Mouse (Mus musculus): ENCODE measurements around the gene Chuk.
"Not testable (repeated sequence)": the region's sequence is repeated elsewhere in the genome, so short reads cannot be mapped to it uniquely, and the experiment has no call there.

The Chuk gene

DNA sequence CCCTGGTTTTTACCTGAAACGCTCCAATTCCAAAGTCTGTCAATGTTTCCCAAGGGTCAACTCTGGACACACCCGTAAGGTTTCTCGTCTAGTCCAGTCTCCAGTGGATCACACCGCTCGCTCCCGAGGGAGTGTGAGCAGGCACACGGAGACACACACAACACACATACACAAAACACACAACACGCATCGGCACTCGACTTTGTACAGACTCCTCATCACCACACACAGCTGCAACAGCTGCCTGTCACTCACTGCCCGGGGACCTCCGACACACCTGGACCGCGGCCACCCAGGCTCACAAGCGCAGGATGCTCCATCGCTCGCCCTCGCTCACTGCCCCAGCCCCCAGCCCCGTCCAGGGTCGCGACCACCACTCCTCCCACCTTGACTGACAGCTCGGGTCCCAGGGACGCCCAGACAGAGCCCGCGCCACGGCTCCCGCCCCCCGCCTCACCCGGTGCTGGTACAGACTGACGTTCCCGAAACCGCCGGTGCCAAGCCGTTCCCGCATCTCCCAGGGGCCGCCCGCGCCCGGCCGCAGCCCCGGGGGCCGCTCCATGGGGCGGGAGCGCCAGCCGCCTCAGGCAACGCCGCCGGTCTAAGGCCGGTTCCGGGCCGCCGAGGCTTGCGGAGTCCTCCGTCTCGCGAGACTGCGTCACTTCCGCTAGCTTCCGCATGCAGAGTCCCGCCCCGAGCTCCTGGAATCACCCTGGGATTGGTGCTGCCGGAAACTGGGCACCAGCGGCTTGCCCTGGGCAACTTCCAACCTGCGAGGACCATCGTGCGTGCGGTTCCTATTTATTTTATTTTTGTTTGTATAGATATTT is at the start of gene Chuk:
TSS of gene Chuk (minus strand) at position 650 of the 830 bp plus-strand sequence.
- DNase-seq (ENCODE audit: low read depth, low spot score) = peak; percentile 89

GRCm38 (mm10) chr19:44157005-44157404 is 49.7 kb upstream of the Chuk start:
- DNase-seq (ENCODE audit: low read depth, low spot score) = no peak

- DNase-seq (ENCODE audit: low read depth, low spot score) = no peak
These were observed 46.5 kb upstream of the Chuk start for GRCm38 (mm10) chr19:44153781-44154180.

- DNase-seq (ENCODE audit: low read depth, low spot score) = no peak
These were observed 41.7 kb upstream of the Chuk start for GRCm38 (mm10) chr19:44148991-44149390.

DNA sequence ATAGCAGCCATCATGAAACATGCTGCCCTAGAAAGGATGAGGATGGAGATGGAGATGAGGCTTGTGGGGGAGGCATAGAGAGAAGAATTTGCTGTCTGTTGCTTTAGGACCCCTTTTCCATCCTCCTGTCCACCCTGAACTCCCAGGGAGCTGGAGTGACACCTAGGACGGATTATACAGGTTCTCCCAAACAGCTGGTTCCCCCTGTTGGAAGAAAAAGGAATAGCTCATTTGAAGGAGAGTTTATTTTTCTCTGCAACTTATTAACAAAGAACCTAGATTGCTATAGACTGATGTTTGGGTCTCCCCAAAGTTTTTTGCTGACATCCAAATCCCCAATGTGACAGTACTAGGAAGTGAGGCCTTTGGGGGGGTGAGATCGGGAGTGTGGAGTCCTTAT is 41.1 kb upstream of the Chuk start:
- DNase-seq (ENCODE audit: low read depth, low spot score) = no peak

DNA sequence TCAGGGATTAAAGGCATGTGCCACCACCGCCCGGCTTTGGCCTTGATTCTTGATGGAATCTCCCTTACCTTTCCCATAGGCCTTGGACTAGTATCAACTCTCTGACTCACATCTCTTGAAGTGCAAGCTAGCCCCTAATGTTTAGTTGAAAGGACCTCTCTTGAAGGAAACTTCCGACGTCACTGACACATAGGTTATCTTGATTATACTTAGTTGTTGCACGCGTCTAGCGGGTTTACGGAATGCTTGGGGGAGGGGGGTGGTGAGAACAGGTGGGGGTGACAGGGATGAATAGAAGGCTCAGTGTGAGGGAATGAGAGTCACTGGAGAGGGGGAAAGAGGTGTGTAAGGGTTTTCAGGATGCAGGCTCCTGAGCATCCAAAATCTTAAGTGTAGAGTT is 39.7 kb upstream of the Chuk start:
- DNase-seq (ENCODE audit: low read depth, low spot score) = no peak

DNA sequence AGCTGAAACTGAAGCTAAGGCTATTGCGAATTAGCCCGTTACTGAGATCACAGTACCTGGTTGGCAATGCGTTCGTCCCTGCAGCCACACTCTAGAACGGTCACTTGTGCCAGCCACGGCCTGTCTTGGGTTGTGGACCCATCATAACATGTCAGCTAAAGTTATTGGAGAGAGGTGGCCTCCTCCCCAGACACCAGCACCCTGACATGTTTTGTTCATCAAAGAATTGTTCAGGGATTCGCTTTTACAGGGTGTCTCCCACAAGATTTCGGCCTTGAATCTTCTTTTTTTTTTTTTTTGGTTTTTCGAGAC is 39.2 kb upstream of the Chuk start:
- DNase-seq (ENCODE audit: low read depth, low spot score) = no peak

DNA sequence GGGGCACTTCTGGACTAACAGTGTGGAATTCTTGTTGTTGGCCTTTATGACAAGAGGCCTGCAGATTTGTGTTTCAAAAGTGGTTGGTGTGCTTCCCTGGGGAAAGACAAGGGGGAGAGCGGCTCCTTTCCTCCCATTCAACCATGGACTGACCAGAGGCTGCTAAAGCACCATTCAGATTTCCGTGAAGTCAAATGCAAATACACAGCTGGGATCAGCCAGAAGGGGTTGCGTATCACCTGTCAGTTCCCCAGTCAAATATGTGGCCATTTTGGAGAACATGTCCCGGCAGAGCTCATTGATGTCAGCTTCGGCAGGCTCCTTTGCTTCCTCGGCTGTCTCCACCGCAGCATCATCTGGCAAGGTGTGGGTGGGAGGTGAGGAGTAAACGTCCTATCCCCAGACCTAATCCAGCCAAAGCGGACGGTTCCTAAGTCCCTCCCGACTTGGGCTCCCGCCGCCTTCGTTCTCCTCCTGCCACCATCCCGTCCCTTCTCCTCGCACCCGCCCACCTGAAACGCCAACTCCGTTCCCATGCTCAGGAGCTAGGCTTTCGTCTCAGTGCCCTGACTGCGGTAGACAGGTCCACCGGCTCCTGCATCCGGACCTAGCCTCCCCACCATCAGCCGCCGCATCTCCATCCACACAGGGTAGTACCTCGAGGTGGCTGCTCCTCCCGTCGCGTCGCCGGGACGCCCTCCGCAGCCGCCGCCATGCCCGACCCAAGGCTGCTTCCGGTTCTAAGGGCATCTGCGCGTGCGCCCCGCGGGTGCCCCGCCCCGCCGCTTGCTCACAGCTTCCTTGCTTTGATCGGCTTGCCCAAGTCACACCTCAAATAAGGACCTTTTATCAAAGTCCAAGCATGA is 38.7 kb upstream of the Chuk start, which contains the start of gene Bloc1s2:
TSS of gene Bloc1s2 (minus strand) at position 745 of the 866 bp plus-strand sequence.
- DNase-seq (ENCODE audit: low read depth, low spot score) = peak; percentile 72

DNA sequence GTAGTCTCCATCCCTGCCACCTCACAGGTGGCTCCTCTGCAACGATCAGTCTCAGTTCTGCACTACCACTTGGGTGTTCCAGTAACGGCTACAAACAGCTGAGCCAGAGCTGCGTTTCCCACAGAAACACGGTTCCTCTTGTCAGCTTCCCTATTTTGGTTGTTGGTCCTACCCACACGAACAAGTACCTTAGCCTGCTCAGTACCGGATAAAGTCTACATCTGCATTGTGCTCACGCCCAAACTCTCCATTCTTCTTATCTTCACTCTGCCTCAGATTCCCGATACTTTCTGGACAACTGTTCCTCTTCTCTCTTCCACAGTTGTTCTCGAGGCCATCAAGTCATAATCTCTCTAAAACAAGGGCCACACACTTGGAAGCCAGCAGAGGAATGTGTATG is 37.1 kb upstream of the Chuk start:
- no peak for DNase-seq (ENCODE audit: low read depth, low spot score)

- DNase-seq (ENCODE audit: low read depth, low spot score) = no peak
These were observed 28.7 kb upstream of the Chuk start for GRCm38 (mm10) chr19:44135960-44136485.

DNA sequence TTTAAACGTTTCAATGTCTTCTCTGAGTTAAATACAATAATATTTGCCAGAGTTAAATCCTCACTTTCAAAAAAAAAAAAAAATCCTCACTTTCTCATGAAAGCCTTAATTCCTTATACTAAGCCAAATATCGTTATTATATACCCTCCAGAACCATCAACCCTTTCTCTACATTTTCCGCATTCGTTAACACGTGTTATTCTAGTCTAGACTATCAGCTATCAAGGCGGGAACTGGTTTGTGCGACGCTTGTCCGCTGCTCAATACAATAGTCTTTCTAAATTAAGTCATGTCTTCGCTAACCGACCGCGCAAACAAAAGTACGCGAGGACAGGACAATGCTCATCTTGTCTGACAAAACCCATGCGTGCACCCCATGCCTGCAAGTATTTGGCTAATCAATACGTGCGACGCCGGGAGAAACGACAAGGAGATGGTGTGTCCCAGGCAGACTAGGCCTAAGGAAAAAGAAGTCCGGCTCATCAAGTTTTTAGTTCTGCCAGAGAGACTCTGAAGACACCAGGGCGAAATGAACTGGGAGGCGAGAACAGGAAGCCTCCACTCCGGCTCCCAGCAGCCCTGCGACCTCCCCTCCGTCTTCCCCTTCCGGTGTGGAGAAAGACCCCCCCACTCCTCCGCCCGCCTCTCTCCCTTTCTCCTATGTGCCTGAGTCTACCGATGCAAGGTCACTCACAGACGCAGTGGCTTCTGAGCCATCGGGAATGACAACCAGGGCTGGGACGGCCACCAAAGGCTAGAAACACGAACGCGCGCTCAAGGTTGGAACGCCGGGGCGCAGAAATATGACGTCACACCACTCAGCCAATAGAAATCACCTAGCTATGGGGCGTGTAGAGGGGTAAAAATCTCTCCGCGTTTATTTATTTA is 28.0 kb upstream of the Chuk start, which contains the start of gene Cwf19l1:
TSS of gene Cwf19l1 (minus strand) at position 805 of the 888 bp plus-strand sequence.
- DNase-seq (ENCODE audit: low read depth, low spot score) = peak; percentile 82

- no peak for DNase-seq (ENCODE audit: low read depth, low spot score)
These were observed 25.6 kb upstream of the Chuk start for GRCm38 (mm10) chr19:44132917-44133316.

DNA sequence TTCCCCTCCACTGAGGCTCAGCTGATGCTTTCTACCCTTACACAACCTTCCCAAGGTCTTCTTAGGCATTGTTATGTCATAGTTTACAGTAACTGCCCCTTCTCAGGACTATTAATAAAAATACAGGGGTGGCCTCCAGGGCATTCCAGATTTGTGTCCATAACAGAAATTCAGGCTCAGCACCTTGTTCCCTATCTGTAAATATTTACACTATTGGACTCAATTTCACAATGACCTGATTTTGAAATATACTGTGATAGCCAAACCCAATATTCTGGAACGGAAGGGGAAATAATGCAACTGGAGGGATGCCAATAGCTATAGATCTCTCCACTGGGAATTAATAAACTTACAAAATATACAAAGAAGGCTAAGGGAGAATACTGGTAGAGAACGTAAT is 21.3 kb upstream of the Chuk start:
- no peak for DNase-seq (ENCODE audit: low read depth, low spot score)

GRCm38 (mm10) chr19:44127729-44128497 is 20.6 kb upstream of the Chuk start:
- DNase-seq (ENCODE audit: low read depth, low spot score) = no peak

DNA sequence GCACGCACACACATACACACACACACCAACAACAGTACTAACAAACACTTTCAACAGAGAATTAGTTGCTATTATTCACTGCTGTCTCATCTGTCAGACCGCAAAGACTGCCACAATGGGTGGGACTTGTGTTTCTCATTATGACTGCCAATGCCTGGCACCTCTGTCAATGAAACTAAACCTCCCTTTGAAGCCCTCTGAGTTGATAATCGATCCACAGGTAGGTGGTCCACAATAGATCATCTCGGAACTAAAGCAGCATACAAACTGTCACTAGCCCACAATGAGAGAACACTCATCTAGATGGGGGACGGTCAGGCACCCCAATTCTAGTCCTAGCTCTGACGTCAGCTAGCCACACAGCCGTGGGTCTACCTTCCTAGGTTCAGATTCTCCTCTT is 13.9 kb upstream of the Chuk start:
- no peak for DNase-seq (ENCODE audit: low read depth, low spot score)

DNA sequence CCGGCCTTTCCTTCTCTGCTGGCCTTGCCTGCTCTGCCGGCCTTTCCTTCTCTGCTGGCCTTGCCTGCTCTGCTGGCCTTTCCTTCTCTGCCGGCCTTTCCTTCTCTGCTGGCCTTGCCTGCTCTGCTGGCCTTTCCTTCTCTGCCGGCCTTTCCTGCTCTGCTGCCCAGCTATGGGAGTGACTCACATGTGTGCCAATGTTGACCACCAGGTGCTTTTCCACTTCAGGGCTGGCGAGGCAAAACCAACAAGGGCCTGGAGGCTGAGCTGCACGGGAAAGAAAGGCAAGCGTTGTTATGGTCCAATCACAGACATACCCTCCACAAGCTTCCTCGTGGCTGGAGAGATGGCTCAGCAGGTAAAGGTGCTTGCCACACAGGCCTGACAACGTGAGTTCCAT is 13.4 kb upstream of the Chuk start:
- DNase-seq (ENCODE audit: low read depth, low spot score) = not testable (repeated sequence)

GRCm38 (mm10) chr19:44117793-44118192 is 10.5 kb upstream of the Chuk start:
- DNase-seq (ENCODE audit: low read depth, low spot score) = no peak

DNA sequence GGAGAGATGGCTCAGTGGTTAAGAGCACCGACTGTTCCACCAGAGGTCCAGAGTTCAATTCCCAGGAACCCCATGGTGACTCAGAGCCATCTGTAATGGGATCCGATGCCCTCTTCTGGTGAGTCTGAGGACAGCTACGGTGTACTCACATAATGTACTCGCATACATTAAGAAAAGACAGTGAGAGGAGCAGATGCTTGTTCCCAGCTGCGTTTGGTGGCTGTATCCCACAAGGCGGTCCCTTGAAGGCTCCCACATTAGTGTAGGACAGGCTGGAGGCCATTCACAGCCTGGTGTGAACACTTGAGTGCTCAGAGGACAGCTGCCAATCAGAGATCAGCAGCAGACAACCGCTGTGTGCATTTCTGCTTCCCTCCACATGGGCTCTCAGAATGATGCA is 4.4 kb upstream of the Chuk start:
- no peak for DNase-seq (ENCODE audit: low read depth, low spot score)

GRCm38 (mm10) chr19:44110356-44110755 is 3.1 kb upstream of the Chuk start:
- DNase-seq (ENCODE audit: low read depth, low spot score) = no peak

DNA sequence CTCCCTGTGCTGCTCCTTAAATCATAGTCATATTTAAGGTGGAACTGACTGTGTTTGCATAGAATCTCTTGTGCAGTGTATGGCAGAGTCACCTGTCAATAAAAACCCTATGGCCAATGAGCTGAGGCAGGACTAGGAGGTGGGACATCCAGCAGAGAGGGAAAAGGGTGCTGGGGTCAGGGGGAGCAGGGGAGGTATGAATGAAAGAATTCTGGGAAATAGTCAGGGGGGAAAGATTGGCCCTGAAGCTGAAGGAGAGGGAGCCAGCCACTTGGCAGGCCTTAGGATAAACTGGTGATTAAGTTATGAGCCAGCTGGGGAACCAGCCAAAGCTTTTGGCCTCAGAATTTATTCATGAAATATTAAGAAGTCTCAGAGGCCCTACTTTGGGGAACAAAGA is 1.7 kb upstream of the Chuk start:
- no peak for DNase-seq (ENCODE audit: low read depth, low spot score)

All from embryo, embryonic 11.5 days (tissue).